Mouse (Mus musculus): ENCODE measurements around the gene Foxk1. TPM values are rescaled to one million over a fixed set of nuclear protein-coding genes. Genes with fewer than 3 reads are reported as not detected.

Gene Foxk1
- total and polyA plus RNA-seq, 2 experiments from 2014 or later = 7.1 to 30.0 TPM

DNA sequence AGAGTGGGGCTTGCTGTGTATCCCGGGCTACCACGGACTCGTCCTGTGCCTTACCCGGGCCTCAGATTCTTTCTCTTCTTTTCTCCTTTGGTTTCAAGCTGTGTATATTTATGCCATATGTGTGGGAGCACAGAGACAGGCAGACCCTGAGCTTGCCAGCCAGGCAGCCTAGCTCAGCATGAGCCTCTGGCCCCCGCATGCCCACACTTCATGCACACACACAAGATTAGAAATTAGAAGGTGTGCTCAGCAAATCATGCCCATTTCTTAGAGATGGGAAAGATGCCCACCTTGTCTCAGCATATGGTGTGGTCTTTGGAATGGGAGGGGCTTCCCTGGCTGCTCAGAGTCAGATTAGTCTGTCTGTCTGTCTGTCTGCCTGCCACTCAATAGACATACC lies 32.8 kb downstream of the Foxk1 start:
- WGBS = 67% methylated on average over 5 of the region's 5 CpGs
- TF ChIP-seq CTCF (IDR thresholded peaks at IDR 0.05) = no peak
- H3K27me3 ChIP-seq (ENCODE audit: insufficient read depth, low read length) = no peaks in the 10 kb centered on the region
- H3K9me3 ChIP-seq (ENCODE audit: low read length) = no peaks in the 10 kb centered on the region
- DNase-seq (ENCODE audit: low spot score) (no peak), ATAC-seq (ENCODE audit: low FRiP score) (no peak)
- H3K4me3 ChIP-seq (ENCODE audit: low read depth, low read length) = no peak overlapping the region
- peaks cover 13% of the 10 kb centered on the region for H3K36me3 ChIP-seq (ENCODE audit: insufficient read depth, low read length)
- no peak overlapping the region for H3K27ac ChIP-seq (ENCODE audit: low read depth, low read length)
- H3K4me2 ChIP-seq (ENCODE audit: low read depth, low read length, poor library complexity, severe bottlenecking) = no peak overlapping the region
- no peaks in the 10 kb centered on the region for H3K4me1 ChIP-seq (ENCODE audit: insufficient read depth, low read length)
- H3K9ac ChIP-seq (replicated peaks; ENCODE audit: low read length, poor library complexity, severe bottlenecking) = no peak overlapping the region

DNA sequence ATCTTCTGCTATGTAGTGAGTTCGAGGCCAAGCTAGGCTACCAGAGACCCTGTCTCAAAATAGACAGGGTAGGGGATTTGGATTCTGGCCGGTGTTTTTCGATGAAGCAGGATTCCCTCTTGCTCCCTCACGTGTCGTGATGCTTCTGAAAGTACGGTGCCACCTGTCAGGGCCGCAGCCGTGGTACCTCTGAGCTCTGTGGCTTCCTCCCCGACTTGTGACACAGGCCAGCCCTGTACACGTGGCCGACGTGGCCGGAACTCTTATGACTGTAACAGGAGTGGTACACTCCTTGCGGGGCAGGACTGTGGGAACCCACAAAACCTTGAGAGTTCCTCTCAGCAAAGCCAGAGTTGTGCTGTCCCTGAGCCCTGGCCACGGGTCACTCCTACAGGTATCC lies 34.4 kb downstream of the Foxk1 start:
- no peak for TF ChIP-seq CTCF (IDR thresholded peaks at IDR 0.05)
- Histone ChIP-seq H3K27me3 (ENCODE audit: insufficient read depth, low read length) (no peaks in the 10 kb centered on the region), H3K9ac (replicated peaks; ENCODE audit: low read length, poor library complexity, severe bottlenecking) (no peak overlapping the region), H3K27ac (ENCODE audit: low read depth, low read length) (no peak overlapping the region), H3K4me3 (ENCODE audit: low read depth, low read length) (no peak overlapping the region), H3K4me1 (ENCODE audit: insufficient read depth, low read length) (peaks cover 5% of the 10 kb centered on the region; the same call in 1 of the 2 replicates), H3K36me3 (ENCODE audit: insufficient read depth, low read length) (peaks cover 13% of the 10 kb centered on the region), H3K9me3 (ENCODE audit: low read length) (no peaks in the 10 kb centered on the region), H3K4me2 (ENCODE audit: low read depth, low read length, poor library complexity, severe bottlenecking) (no peak overlapping the region)
- WGBS = 96% methylated on average over 15 of the region's 15 CpGs
- ATAC-seq (ENCODE audit: low FRiP score) (no peak), DNase-seq (ENCODE audit: low spot score) (no peak)

DNA sequence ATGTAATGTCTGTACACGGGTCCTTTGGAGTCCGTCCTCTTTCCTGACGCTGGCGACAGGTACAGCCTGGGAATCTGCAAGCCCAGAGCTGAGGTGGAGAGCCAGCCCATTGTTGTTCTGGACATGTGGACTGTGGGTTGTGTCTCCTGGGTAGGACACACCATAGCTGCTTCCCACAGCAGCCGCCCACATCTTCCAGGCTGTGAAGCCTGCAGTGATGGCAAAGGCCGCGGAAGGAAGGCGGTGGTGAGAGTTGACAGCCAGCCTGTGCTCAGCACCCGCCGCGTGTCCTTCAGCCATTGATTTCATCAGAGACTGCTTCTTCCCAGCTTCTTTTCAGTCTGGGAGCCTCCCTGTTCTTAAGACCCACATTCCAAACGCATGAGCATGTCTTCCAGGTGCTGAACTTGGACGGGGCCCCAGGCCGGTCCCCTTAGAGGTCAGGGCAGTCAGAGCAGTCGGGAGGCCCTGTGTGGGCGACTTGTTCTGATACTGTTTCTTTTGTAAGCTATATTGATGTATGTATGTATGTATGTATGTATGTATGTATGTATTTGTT lies 37.2 kb downstream of the Foxk1 start:
- TF ChIP-seq CTCF (IDR thresholded peaks at IDR 0.05) = no peak
- Histone ChIP-seq H3K4me1 (ENCODE audit: insufficient read depth, low read length) (peaks cover 5% of the 10 kb centered on the region; the same call in 1 of the 2 replicates), H3K36me3 (ENCODE audit: insufficient read depth, low read length) (peaks cover 13% of the 10 kb centered on the region), H3K4me3 (ENCODE audit: low read depth, low read length) (no peak overlapping the region), H3K9me3 (ENCODE audit: low read length) (no peaks in the 10 kb centered on the region), H3K9ac (replicated peaks; ENCODE audit: low read length, poor library complexity, severe bottlenecking) (no peak overlapping the region), H3K4me2 (ENCODE audit: low read depth, low read length, poor library complexity, severe bottlenecking) (no peak overlapping the region), H3K27me3 (ENCODE audit: insufficient read depth, low read length) (no peaks in the 10 kb centered on the region), H3K27ac (ENCODE audit: low read depth, low read length) (no peak overlapping the region)
- no peak for ATAC-seq (ENCODE audit: low FRiP score)
- DNase-seq (ENCODE audit: low spot score) = no peak
- 86% methylated on average over 16 of the region's 16 CpGs for WGBS

DNA sequence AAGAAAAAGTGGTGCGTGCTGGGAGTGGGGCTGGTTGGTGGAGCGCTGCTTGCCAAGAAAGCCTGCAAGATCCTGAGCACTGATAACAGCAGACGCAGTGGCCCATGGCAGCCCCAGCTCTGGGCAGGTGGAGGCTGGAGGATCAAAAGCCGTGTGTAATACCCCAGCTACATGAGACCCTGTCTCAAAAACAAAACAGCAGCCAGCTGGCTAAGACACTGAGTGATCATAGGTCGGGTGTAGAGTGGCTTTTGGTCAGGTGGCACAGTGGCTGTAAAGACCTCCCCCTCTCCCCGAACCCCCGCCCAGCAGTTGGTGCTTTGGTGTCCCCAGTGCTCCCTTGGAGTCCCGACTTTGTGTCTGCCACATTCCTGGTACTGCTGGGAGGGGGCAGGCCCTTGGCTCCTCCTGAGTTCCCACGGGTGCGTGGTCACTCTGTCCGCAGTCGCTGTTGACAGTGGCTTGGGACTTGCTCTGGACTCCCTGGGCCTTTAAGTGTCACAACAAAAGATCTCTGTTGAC lies 38.7 kb downstream of the Foxk1 start:
- ATAC-seq (ENCODE audit: low FRiP score) (peak; percentile 62), DNase-seq (ENCODE audit: low spot score) (peak; percentile 21)
- peaks cover 5% of the 10 kb centered on the region; the same call in 1 of the 2 replicates for H3K4me1 ChIP-seq (ENCODE audit: insufficient read depth, low read length)
- H3K4me3 ChIP-seq (ENCODE audit: low read depth, low read length) = peak overlapping the region; percentile 20; the same call in 1 of the 2 replicates
- peak overlapping the region; percentile 49 for H3K4me2 ChIP-seq (ENCODE audit: low read depth, low read length, poor library complexity, severe bottlenecking)
- H3K27me3 ChIP-seq (ENCODE audit: insufficient read depth, low read length) = no peaks in the 10 kb centered on the region
- peak overlapping the region; percentile 21; the same call in 1 of the 2 replicates for H3K27ac ChIP-seq (ENCODE audit: low read depth, low read length)
- no peak for TF ChIP-seq CTCF (IDR thresholded peaks at IDR 0.05)
- peaks cover 13% of the 10 kb centered on the region for H3K36me3 ChIP-seq (ENCODE audit: insufficient read depth, low read length)
- H3K9ac ChIP-seq (replicated peaks; ENCODE audit: low read length, poor library complexity, severe bottlenecking) = no peak overlapping the region
- H3K9me3 ChIP-seq (ENCODE audit: low read length) = no peaks in the 10 kb centered on the region
- WGBS = 4% methylated on average over 12 of the region's 12 CpGs

DNA sequence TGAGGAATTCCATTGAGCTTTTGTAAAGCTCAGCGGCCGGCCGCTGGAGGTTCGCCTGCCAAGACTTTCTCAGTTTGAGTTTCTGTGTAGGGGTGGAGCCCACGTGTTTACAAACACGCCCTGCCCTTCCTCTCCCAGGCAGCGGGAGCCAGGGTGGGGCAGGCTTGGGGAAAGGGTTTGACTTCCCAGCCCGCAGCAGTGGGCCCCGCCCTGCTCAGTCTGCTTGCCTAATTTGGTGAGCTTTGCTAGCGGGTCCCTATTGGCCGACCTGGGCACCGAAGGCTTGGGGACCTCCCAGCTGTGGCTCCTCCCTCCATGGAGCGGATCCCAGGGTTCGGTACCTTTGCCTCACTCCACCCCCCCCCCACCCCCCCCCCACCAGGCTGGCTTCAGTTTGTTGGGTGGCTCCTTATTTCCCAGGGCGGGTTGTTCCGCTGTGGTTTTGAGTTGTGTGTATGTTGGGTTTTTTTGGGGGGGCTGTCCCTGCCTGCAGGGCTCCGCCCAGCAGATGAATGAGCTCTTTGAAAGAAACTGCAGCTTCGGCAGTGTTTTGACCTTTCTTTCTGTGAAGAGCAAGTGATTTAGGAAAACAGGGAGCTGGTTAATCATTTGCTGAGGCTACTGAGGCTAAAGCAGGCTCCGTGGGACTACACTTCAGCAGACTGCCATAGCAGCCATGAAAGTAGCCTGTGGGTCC lies 39.3 kb downstream of the Foxk1 start:
- no peak overlapping the region for H3K9ac ChIP-seq (replicated peaks; ENCODE audit: low read length, poor library complexity, severe bottlenecking)
- peaks cover 5% of the 10 kb centered on the region for H3K4me1 ChIP-seq (ENCODE audit: insufficient read depth, low read length)
- DNase-seq (ENCODE audit: low spot score) (peak; percentile 78), ATAC-seq (ENCODE audit: low FRiP score) (peak; percentile 77)
- H3K36me3 ChIP-seq (ENCODE audit: insufficient read depth, low read length) = peaks cover 9% of the 10 kb centered on the region
- peak overlapping the region; percentile 21; the same call in 1 of the 2 replicates for H3K27ac ChIP-seq (ENCODE audit: low read depth, low read length)
- H3K4me2 ChIP-seq (ENCODE audit: low read depth, low read length, poor library complexity, severe bottlenecking) = peak overlapping the region; percentile 49
- H3K27me3 ChIP-seq (ENCODE audit: insufficient read depth, low read length) = no peaks in the 10 kb centered on the region
- H3K9me3 ChIP-seq (ENCODE audit: low read length) = no peaks in the 10 kb centered on the region
- no peak for TF ChIP-seq CTCF (IDR thresholded peaks at IDR 0.05)
- WGBS = 3% methylated on average over 17 of the region's 19 CpGs
- H3K4me3 ChIP-seq (ENCODE audit: low read depth, low read length) = peak overlapping the region; percentile 20; the same call in 1 of the 2 replicates

Data from midbrain, postnatal 0 days (tissue).